Mouse (Mus musculus): ENCODE data around the gene Zfp937. TPM values are rescaled to one million over a fixed set of nuclear protein-coding genes. Genes with fewer than 3 reads are reported as not detected.
A peak's percentile ranks its signal among the peaks of the same experiment; 100 is the strongest.
"Not testable (repeated sequence)": the region's sequence is repeated elsewhere in the genome, so short reads cannot be mapped to it uniquely, and the experiment has no call there.

Gene Zfp937
- total and polyA plus RNA-seq, 3 experiments, result 2.8 to 5.4 (median 4.0) TPM

DNA sequence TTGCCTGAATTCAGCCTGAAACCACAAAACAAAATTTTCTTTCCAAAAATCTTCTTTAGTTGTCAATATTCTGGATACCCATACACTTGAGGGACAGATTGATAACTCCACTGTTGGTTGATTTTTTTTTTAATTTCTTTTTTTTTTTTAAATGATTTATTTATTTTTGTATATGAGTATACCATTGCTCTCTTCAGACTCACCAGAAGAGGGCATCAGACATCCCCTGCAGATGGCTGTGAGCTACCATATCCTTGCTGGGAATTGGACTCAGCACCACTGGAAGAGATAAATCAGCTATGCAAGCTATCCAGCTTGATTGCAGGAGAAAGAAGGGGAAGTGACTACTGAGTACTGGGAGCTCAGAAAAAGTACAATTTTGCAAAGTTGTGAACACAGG lies 36.8 kb upstream of the Zfp937 start:
- Histone ChIP-seq H3K27ac (ENCODE audit: insufficient read depth, low read depth) (peak overlapping the region; percentile 19), H3K79me2 (replicated peaks; ENCODE audit: control insufficient read depth, extremely low read depth, insufficient read depth, poor library complexity, severe bottlenecking) (peaks cover 12% of the 10 kb centered on the region), H3K9ac (ENCODE audit: insufficient read depth, low read depth) (peak overlapping the region; percentile 68), H3K4me2 (ENCODE audit: insufficient read depth, low read depth, poor library complexity, severe bottlenecking) (peak overlapping the region; percentile 70), H3K4me3 (replicated peaks in 1 of 3; ENCODE audit: low read depth in 2 of 3, low read length in 2 of 3, poor library complexity in 1 of 3) (peak overlapping the region; percentile 25 to 48 (median 33))
- DNase-seq (ENCODE audit: extremely low read depth), result peak; percentile 42
- H3K27me3 ChIP-seq (replicated peaks); dilution Hi-C loops (cut with MboI; ENCODE audit: extremely low pct_ligation_motif_present, extremely low pct_unique_long_range_greater_than_20kb, low sequenced_read_pairs); in situ Hi-C loops (cut with MboI; ENCODE audit: low pct_ligation_motif_present, low pct_unique_long_range_greater_than_20kb, low sequenced_read_pairs); H3K36me3 ChIP-seq (replicated peaks in 1 of 2; ENCODE audit: control insufficient read depth in 1 of 2, insufficient read depth in 1 of 2, low read length in 1 of 2); H3K4me1 ChIP-seq (ENCODE audit: control insufficient read depth in 1 of 2, insufficient read depth in 2 of 2); H3K9me3 ChIP-seq (replicated peaks; ENCODE audit: low read length): not testable (repeated sequence)
- peak; percentile 12 for TF ChIP-seq RAD21 (IDR thresholded peaks at IDR 0.05; ENCODE audit: low read depth, low read length)
- peak; percentile 12 to 51; a peak in 2 of 4 replicates for TF ChIP-seq CTCF (conservative IDR thresholded peaks at IDR 0.05 in 1 of 2, IDR thresholded peaks at IDR 0.05 in 1 of 2; ENCODE audit: low read depth in 2 of 2, low read length in 2 of 2)
- peak; percentile 61 for TF ChIP-seq ZNF384 (IDR thresholded peaks at IDR 0.05; ENCODE audit: low read depth, low read length)

DNA sequence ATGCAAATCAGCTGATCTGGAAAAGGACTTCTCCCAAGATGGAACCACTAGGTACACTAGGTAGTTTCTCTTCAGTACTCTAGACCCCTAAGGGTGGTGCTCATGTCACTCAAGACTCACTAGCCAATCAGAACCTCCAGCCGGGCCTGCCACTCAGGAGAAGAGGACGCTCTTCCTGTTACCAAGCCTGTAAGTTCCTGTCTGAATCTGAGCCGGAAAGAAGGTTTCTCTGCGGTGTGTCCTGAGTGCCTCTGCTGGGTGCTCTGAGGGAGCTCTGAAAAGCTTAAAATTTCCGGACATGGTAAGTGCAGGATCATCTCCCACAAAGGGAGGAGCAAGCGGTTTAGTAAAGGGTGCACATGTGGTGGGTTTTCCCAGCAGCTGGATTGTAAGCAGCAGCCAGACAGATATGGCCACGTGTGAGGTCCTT lies 36.3 kb upstream of the Zfp937 start, which contains the start of gene Gm14139:
TSS of gene Gm14139 (plus strand) at position 186 of the 430 bp plus-strand sequence.
- peak; percentile 86 for DNase-seq (ENCODE audit: extremely low read depth)
- H3K4me1 ChIP-seq (ENCODE audit: control insufficient read depth in 1 of 2, insufficient read depth in 2 of 2); H3K36me3 ChIP-seq (replicated peaks in 1 of 2; ENCODE audit: control insufficient read depth in 1 of 2, insufficient read depth in 1 of 2, low read length in 1 of 2); in situ Hi-C loops (cut with MboI; ENCODE audit: low pct_ligation_motif_present, low pct_unique_long_range_greater_than_20kb, low sequenced_read_pairs); dilution Hi-C loops (cut with MboI; ENCODE audit: extremely low pct_ligation_motif_present, extremely low pct_unique_long_range_greater_than_20kb, low sequenced_read_pairs); H3K27me3 ChIP-seq (replicated peaks); H3K9me3 ChIP-seq (replicated peaks; ENCODE audit: low read length): not testable (repeated sequence)
- Histone ChIP-seq H3K79me2 (replicated peaks; ENCODE audit: control insufficient read depth, extremely low read depth, insufficient read depth, poor library complexity, severe bottlenecking) (peaks cover 14% of the 10 kb centered on the region), H3K4me3 (replicated peaks in 1 of 3; ENCODE audit: low read depth in 2 of 3, low read length in 2 of 3, poor library complexity in 1 of 3) (peak within 1 kb of the TSS; percentile 36 to 72 (median 69)), H3K4me2 (ENCODE audit: insufficient read depth, low read depth, poor library complexity, severe bottlenecking) (peak within 1 kb of the TSS; percentile 82), H3K9ac (ENCODE audit: insufficient read depth, low read depth) (peak within 1 kb of the TSS; percentile 68), H3K27ac (ENCODE audit: insufficient read depth, low read depth) (peak within 1 kb of the TSS; percentile 19)
- TF ChIP-seq MYC (IDR thresholded peaks at IDR 0.05; ENCODE audit: low read depth, low read length) (peak; percentile 74), ZMIZ1 (IDR thresholded peaks at IDR 0.05; ENCODE audit: low read depth, low read length) (0 out of 2 replicates have a peak, but pooled peaks have one; percentile 40), MXI1 (IDR thresholded peaks at IDR 0.05; ENCODE audit: low read depth, low read length) (peak; percentile 63), POLR2A (IDR thresholded peaks at IDR 0.05; ENCODE audit: low read depth, low read length) (peak; percentile 66; the same call in 1 of the 2 replicates), KAT2A (IDR thresholded peaks at IDR 0.05; ENCODE audit: insufficient replicate concordance, low read length) (0 out of 2 replicates have a peak, but pooled peaks have one; percentile 40), HCFC1 (IDR thresholded peaks at IDR 0.05; ENCODE audit: low read depth, low read length) (peak; percentile 72), CHD2 (IDR thresholded peaks at IDR 0.05; ENCODE audit: low read length) (peak; percentile 63), TBP (conservative IDR thresholded peaks at IDR 0.05; ENCODE audit: low read depth, low read length) (peak; percentile 74), MAX (IDR thresholded peaks at IDR 0.05; ENCODE audit: low read length) (peak; percentile 56; the same call in 1 of the 2 replicates), SIN3A (IDR thresholded peaks at IDR 0.05; ENCODE audit: low read length) (peak; percentile 68), ELF1 (IDR thresholded peaks at IDR 0.05; ENCODE audit: low read depth, low read length) (peak; percentile 78)

DNA sequence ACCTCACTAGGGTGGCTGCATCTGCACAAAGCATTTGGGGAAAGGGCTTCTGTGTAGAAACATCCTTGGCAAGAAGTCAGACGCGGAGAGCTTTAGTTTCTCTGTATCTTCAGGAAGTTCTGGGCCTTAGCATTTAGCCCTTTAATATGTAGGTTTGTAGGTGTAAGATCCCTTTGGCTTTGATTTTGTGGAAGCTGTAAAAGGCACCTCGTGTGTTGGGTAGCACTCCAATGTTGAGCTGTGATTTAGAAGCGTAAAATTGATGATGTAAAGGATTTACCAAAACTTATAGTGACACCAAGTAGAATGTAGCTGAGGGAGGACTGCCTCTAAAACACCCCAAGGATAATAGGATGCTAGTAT lies 471 bp downstream of the Zfp937 start:
- peak overlapping the region; percentile 35 for H3K9ac ChIP-seq (ENCODE audit: insufficient read depth, low read depth)
- H3K79me2 ChIP-seq (replicated peaks; ENCODE audit: control insufficient read depth, extremely low read depth, insufficient read depth, poor library complexity, severe bottlenecking); H3K9me3 ChIP-seq (replicated peaks; ENCODE audit: low read length); DNase-seq (ENCODE audit: extremely low read depth); H3K4me1 ChIP-seq (ENCODE audit: control insufficient read depth in 1 of 2, insufficient read depth in 2 of 2); H3K27me3 ChIP-seq (replicated peaks); in situ Hi-C loops (cut with MboI; ENCODE audit: low pct_ligation_motif_present, low pct_unique_long_range_greater_than_20kb, low sequenced_read_pairs); dilution Hi-C loops (cut with MboI; ENCODE audit: extremely low pct_ligation_motif_present, extremely low pct_unique_long_range_greater_than_20kb, low sequenced_read_pairs); H3K36me3 ChIP-seq (replicated peaks in 1 of 2; ENCODE audit: control insufficient read depth in 1 of 2, insufficient read depth in 1 of 2, low read length in 1 of 2); H3K27ac ChIP-seq (ENCODE audit: insufficient read depth, low read depth): not testable (repeated sequence)
- peak overlapping the region; percentile 45 to 71 (median 62) for H3K4me3 ChIP-seq (replicated peaks in 1 of 3; ENCODE audit: low read depth in 2 of 3, low read length in 2 of 3, poor library complexity in 1 of 3)
- H3K4me2 ChIP-seq (ENCODE audit: insufficient read depth, low read depth, poor library complexity, severe bottlenecking), result peak overlapping the region; percentile 84

DNA sequence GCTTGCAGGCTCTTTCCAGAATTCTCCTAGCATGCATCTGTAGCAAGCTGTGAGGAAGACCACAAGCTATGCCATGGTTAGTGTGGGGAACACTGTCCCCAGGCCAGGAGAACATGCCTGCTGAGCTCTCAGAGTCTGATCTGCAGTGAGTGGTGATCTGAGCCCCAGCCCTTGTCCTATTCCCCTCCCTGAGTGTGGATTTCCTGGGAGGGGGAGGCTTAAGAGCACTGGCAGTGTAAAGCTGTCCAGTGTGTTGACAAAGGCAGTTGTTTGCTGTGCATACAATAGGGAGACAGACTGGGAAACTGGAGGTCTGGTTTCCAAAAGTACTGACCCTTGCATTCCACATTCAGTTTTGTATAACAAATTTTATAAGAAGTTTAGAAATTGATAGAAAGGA lies 5.4 kb downstream of the Zfp937 start:
- dilution Hi-C loops (cut with MboI; ENCODE audit: extremely low pct_ligation_motif_present, extremely low pct_unique_long_range_greater_than_20kb, low sequenced_read_pairs); H3K4me3 ChIP-seq (replicated peaks in 1 of 3; ENCODE audit: low read depth in 2 of 3, low read length in 2 of 3, poor library complexity in 1 of 3); H3K36me3 ChIP-seq (replicated peaks in 1 of 2; ENCODE audit: control insufficient read depth in 1 of 2, insufficient read depth in 1 of 2, low read length in 1 of 2); H3K27ac ChIP-seq (ENCODE audit: insufficient read depth, low read depth); H3K9ac ChIP-seq (ENCODE audit: insufficient read depth, low read depth); H3K4me1 ChIP-seq (ENCODE audit: control insufficient read depth in 1 of 2, insufficient read depth in 2 of 2); in situ Hi-C loops (cut with MboI; ENCODE audit: low pct_ligation_motif_present, low pct_unique_long_range_greater_than_20kb, low sequenced_read_pairs); H3K79me2 ChIP-seq (replicated peaks; ENCODE audit: control insufficient read depth, extremely low read depth, insufficient read depth, poor library complexity, severe bottlenecking); H3K9me3 ChIP-seq (replicated peaks; ENCODE audit: low read length); H3K27me3 ChIP-seq (replicated peaks); DNase-seq (ENCODE audit: extremely low read depth); H3K4me2 ChIP-seq (ENCODE audit: insufficient read depth, low read depth, poor library complexity, severe bottlenecking): not testable (repeated sequence)

All from CH12.LX (cell line).